Mouse (Mus musculus): ENCODE measurements around the gene Gm13271. TPM values are rescaled to one million over a fixed set of nuclear protein-coding genes. Genes with fewer than 3 reads are reported as not detected.
"Not testable (repeated sequence)": the region's sequence is repeated elsewhere in the genome, so short reads cannot be mapped to it uniquely, and the experiment has no call there.

The Gm13271 gene
- total RNA-seq, 2 experiments from 2014 or later, result not detected

- not testable (repeated sequence) for ATAC-seq (replicated peaks; ENCODE audit: low FRiP score, poor library complexity, severe bottlenecking)
These were observed 4.1 kb downstream of the Gm13271 start for GRCm38 (mm10) chr4:88758751-88759150.

DNA sequence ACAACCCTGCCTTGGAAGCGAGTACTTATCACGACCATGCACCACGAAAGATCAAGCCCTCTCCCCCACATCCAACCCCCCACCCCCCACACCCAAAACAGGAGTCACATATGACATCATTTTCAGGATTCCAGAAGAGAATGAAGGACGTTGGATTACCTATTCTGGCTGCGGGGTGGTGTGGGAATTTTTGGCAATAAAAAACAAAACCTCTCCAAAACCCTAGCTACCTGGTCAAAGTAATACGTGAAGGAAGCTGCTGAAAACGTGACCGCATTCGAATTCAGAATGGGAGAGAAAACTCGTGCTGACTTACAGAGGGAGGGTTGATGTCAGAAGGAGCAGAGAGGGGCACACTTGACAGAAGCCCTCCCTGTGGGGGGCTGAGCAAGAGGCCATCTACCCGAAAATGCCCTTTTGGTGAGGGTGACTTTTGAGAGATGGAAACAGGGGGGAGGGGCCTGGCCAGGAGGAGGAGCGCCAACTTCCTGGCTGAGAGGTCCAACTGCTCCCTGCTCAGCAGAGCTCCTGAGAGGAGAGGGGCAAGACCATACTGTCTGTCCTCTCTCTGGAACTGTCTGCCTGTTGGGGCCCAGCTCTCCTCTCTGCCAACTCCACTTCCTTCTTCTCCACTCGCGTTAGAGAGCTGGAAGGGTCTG, 5.1 kb downstream of the Gm13271 start, which contains the start of gene Gm13283:
TSS of gene Gm13283 (plus strand) at position 510 of the 659 bp plus-strand sequence.
- ATAC-seq (replicated peaks; ENCODE audit: low FRiP score, poor library complexity, severe bottlenecking), result not testable (repeated sequence)

DNA sequence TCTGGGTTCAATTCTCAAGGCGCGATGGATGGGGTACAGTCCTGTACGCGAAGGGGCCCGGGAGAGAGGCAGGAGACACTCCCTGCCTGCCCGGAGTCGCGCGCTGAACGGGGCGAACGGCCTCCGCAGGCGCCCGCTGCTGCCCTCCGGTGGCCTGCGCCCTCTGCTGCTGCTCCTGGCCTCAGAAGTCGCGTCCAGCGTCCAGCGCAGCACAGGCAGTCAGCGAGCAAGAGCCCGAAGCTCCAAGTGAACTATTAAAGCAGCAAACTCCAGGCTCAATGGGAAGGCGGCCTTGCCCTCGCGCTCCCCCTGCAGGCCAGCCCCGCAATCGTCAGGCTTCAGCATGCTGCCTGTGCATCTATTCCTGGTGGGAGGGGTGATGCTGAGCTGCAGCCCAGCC, 5.8 kb downstream of the Gm13271 start:
- ATAC-seq (replicated peaks; ENCODE audit: low FRiP score, poor library complexity, severe bottlenecking), result not testable (repeated sequence)

DNA sequence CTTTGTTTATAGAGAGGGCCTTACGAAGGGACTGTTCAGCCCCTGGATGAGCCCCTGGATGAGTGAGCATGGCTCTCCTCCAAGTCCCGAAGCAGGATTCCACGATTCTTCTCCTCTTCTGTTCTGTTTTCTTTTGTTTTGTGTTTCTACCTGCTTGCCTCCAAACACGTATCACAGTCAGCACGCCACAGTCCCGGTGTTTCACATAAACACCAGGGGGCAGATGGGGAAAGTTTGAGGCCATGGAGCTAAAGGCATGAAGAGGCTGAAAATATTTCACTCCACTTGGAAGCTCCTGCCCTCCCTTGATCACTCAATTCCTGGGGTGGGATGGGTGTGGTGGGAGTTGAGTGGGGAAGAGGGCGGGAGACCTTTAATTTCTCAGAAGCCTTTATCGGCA, 7.1 kb downstream of the Gm13271 start:
- not testable (repeated sequence) for ATAC-seq (replicated peaks; ENCODE audit: low FRiP score, poor library complexity, severe bottlenecking)

GRCm38 (mm10) chr4:88762341-88762740, 7.7 kb downstream of the Gm13271 start:
- ATAC-seq (replicated peaks; ENCODE audit: low FRiP score, poor library complexity, severe bottlenecking), result not testable (repeated sequence)

DNA sequence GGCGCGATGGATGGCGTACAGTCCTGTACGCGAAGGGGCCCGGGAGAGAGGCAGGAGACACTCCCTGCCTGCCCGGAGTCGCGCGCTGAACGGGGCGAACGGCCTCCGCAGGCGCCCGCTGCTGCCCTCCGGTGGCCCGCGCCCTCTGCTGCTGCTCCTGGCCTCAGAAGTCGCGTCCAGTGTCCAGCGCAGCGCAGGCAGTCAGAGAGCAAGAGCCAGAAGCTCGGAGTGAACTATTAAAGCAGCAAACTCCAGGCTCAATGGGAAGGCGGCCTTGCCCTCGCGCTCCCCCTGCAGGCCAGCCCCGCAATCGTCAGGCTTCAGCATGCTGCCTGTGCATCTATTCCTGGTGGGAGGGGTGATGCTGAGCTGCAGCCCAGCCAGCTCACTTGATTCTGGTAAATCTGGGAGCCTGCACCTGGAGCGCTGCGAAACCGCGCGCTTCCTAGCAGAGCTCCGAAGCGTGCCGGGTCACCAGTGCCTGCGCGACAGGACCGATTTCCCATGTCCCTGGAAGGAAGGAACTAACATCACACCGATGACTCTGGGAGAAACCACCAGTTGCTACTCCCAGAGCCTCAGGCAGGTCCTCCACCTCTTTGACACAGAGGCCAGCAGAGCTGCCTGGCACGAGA, 8.8 kb downstream of the Gm13271 start:
- ATAC-seq (replicated peaks; ENCODE audit: low FRiP score, poor library complexity, severe bottlenecking), result not testable (repeated sequence)

- not testable (repeated sequence) for ATAC-seq (replicated peaks; ENCODE audit: low FRiP score, poor library complexity, severe bottlenecking)
These were observed 18.9 kb downstream of the Gm13271 start, which contains the start of gene Gm13290 for GRCm38 (mm10) chr4:88773534-88773933. TSS of gene Gm13290 (plus strand) at chr4:88773834.

GRCm38 (mm10) chr4:88776622-88777021, 22.0 kb downstream of the Gm13271 start, which contains the start of gene Gm13289:
TSS of gene Gm13289 (plus strand) at chr4:88776922.
- ATAC-seq (replicated peaks; ENCODE audit: low FRiP score, poor library complexity, severe bottlenecking), result not testable (repeated sequence)

- not testable (repeated sequence) for ATAC-seq (replicated peaks; ENCODE audit: low FRiP score, poor library complexity, severe bottlenecking)
These were observed 24.9 kb downstream of the Gm13271 start, which contains the start of gene Gm13272 for GRCm38 (mm10) chr4:88779550-88779949. TSS of gene Gm13272 (plus strand) at chr4:88779850.

DNA sequence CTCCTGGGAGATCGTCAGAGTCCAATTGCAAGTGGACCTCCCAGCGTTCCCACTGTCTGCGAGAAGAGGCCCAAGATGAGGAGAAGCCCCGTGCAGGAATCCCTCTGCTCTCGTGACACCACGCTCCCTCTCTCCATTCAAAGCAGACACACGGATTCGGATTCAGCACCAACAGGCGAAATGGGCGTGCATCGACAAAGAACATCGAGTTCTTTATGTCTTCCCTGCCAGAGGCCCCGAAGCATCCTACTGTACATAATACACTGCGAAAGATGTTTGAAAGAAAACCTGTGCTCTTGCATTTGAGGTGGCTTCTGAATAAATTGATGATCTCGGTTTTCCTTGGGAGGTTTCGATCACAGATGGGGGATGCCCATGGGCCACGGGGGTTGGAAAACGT, 25.7 kb downstream of the Gm13271 start:
- not testable (repeated sequence) for ATAC-seq (replicated peaks; ENCODE audit: low FRiP score, poor library complexity, severe bottlenecking)

DNA sequence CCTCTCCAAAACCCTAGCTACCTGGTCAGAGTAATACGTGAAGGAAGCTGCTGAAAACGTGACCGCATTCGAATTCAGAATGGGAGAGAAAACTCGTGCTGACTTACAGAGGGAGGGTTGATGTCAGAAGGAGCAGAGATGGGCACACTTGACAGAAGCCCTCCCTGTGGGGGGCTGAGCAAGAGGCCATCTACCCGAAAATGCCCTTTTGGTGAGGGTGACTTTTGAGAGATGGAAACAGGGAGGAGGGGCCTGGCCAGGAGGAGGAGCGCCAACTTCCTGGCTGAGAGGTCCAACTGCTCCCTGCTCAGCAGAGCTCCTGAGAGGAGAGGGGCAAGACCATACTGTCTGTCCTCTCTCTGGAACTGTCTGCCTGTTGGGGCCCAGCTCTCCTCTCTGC, 27.2 kb downstream of the Gm13271 start, which contains the start of gene Ifnz:
TSS of gene Ifnz (plus strand) at position 301 of the 400 bp plus-strand sequence.
- not testable (repeated sequence) for ATAC-seq (replicated peaks; ENCODE audit: low FRiP score, poor library complexity, severe bottlenecking)

DNA sequence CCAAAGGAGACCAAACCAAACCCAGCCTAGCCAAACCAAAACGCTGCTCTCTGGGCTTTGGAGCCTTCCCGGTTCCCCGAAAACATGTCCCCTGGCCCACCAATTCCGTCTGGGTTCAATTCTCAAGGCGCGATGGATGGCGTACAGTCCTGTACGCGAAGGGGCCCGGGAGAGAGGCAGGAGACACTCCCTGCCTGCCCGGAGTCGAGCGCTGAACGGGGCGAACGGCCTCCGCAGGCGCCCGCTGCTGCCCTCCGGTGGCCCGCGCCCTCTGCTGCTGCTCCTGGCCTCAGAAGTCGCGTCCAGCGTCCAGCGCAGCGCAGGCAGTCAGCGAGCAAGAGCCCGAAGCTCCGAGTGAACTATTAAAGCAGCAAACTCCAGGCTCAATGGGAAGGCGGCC, 27.7 kb downstream of the Gm13271 start:
- not testable (repeated sequence) for ATAC-seq (replicated peaks; ENCODE audit: low FRiP score, poor library complexity, severe bottlenecking)

DNA sequence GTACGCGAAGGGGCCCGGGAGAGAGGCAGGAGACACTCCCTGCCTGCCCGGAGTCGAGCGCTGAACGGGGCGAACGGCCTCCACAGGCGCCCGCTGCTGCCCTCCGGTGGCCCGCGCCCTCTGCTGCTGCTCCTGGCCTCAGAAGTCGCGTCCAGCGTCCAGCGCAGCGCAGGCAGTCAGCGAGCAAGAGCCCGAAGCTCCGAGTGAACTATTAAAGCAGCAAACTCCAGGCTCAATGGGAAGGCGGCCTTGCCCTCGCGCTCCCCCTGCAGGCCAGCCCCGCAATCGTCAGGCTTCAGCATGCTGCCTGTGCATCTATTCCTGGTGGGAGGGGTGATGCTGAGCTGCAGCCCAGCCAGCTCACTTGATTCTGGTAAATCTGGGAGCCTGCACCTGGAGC, 30.7 kb downstream of the Gm13271 start, which contains the start of gene Gm13276:
TSS of gene Gm13276 (plus strand) at position 301 of the 400 bp plus-strand sequence.
- ATAC-seq (replicated peaks; ENCODE audit: low FRiP score, poor library complexity, severe bottlenecking), result not testable (repeated sequence)

DNA sequence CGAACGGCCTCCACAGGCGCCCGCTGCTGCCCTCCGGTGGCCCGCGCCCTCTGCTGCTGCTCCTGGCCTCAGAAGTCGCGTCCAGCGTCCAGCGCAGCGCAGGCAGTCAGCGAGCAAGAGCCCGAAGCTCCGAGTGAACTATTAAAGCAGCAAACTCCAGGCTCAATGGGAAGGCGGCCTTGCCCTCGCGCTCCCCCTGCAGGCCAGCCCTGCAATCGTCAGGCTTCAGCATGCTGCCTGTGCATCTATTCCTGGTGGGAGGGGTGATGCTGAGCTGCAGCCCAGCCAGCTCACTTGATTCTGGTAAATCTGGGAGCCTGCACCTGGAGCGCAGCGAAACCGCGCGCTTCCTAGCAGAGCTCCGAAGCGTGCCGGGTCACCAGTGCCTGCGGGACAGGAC, 33.7 kb downstream of the Gm13271 start, which contains the start of gene Gm13277:
TSS of gene Gm13277 (plus strand) at position 231 of the 400 bp plus-strand sequence.
- ATAC-seq (replicated peaks; ENCODE audit: low FRiP score, poor library complexity, severe bottlenecking), result not testable (repeated sequence)

GRCm38 (mm10) chr4:88791250-88791649, 36.6 kb downstream of the Gm13271 start, which contains the start of gene Gm13278:
TSS of gene Gm13278 (plus strand) at chr4:88791550.
- ATAC-seq (replicated peaks; ENCODE audit: low FRiP score, poor library complexity, severe bottlenecking), result not testable (repeated sequence)

- ATAC-seq (replicated peaks; ENCODE audit: low FRiP score, poor library complexity, severe bottlenecking), result not testable (repeated sequence)
These were observed 39.4 kb downstream of the Gm13271 start, which contains the start of gene Gm13275 for GRCm38 (mm10) chr4:88793936-88794675. TSS of gene Gm13275 (plus strand) at chr4:88794487.

- ATAC-seq (replicated peaks; ENCODE audit: low FRiP score, poor library complexity, severe bottlenecking), result not testable (repeated sequence)
These were observed 42.4 kb downstream of the Gm13271 start, which contains the start of gene Gm13279 for GRCm38 (mm10) chr4:88797097-88797496. TSS of gene Gm13279 (plus strand) at chr4:88797397.

GRCm38 (mm10) chr4:88799365-88799764, 44.7 kb downstream of the Gm13271 start, which contains the start of gene Gm13285:
TSS of gene Gm13285 (plus strand) at chr4:88799665.
- ATAC-seq (replicated peaks; ENCODE audit: low FRiP score, poor library complexity, severe bottlenecking), result not testable (repeated sequence)

- ATAC-seq (replicated peaks; ENCODE audit: low FRiP score, poor library complexity, severe bottlenecking), result not testable (repeated sequence)
These were observed 48.3 kb downstream of the Gm13271 start, which contains the start of gene Gm13287 for GRCm38 (mm10) chr4:88802954-88803353. TSS of gene Gm13287 (plus strand) at chr4:88803254.
